Mouse (Mus musculus) ES-Bruce4 (cell line): ENCODE results near the gene Calhm2. TPM values are rescaled to one million over a fixed set of nuclear protein-coding genes. Genes with fewer than 3 reads are reported as not detected.
A peak's percentile ranks its signal among the peaks of the same experiment; 100 is the strongest.

Experiments
- H3K27ac ChIP-seq: 2 replicates; pipeline ENCODE4 v1.5.1; 2012; ENCODE audit warnings: low read length, inconsistent platforms; ENCODE audit not compliant: insufficient read depth
- H3K27me3 ChIP-seq: 2 replicates; pipeline ENCODE4 v1.6.1; 2012; ENCODE audit warnings: mild to moderate bottlenecking, low read length, inconsistent platforms; ENCODE audit not compliant: control insufficient read depth, poor library complexity, insufficient read depth, severe bottlenecking
- H3K36me3 ChIP-seq: 2 replicates; pipeline ENCODE4 v1.6.1; 2012; ENCODE audit warnings: inconsistent platforms, mild to moderate bottlenecking, low read length, moderate library complexity; ENCODE audit not compliant: control insufficient read depth, poor library complexity, insufficient read depth, severe bottlenecking
- H3K4me1 ChIP-seq: one replicate; pipeline ENCODE4 v1.8.1; 2011; ENCODE audit warnings: low read length; ENCODE audit not compliant: control insufficient read depth, insufficient read depth
- H3K4me3 ChIP-seq: 2 replicates; pipeline ENCODE4 v1.5.1; 2011; ENCODE audit warnings: low read depth, mild to moderate bottlenecking, low read length
- H3K9ac ChIP-seq: 2 replicates; pipeline ENCODE4 v1.6.1; 2012; ENCODE audit warnings: low read depth, mild to moderate bottlenecking, inconsistent platforms; ENCODE audit not compliant: poor library complexity, severe bottlenecking
- H3K9me3 ChIP-seq: replicated peaks from 2 replicates; pipeline ENCODE4 v1.6.1; 2012; ENCODE audit warnings: mild to moderate bottlenecking, low read length, inconsistent platforms; ENCODE audit not compliant: control insufficient read depth, poor library complexity, insufficient read depth, severe bottlenecking
- CTCF ChIP-seq: IDR thresholded peaks from one replicate; pipeline ENCODE4 v1.8.1; 2011; ENCODE audit warnings: low read depth, low read length
- EP300 ChIP-seq: IDR thresholded peaks from 2 replicates; pipeline ENCODE4 v1.6.1; 2011; ENCODE audit warnings: low read depth, low read length; ENCODE audit not compliant: insufficient read depth
- POLR2A ChIP-seq: IDR thresholded peaks from one replicate; pipeline ENCODE4 v1.8.1; 2011; ENCODE audit warnings: low read length; ENCODE audit not compliant: insufficient read depth
- polyA plus RNA-seq: library from polyadenylated mRNA; stranded (reverse); fragments of >200 nt; gene quantifications from 2 replicates; pipeline ENCODE4 v1.2.4, GENCODE M21; 2011; ENCODE audit warnings: low read depth; ENCODE audit not compliant: missing spikeins, insufficient read depth, insufficient read length

Calhm2 gene
- polyA plus RNA-seq, 1 experiment, result 0.90 TPM

DNA sequence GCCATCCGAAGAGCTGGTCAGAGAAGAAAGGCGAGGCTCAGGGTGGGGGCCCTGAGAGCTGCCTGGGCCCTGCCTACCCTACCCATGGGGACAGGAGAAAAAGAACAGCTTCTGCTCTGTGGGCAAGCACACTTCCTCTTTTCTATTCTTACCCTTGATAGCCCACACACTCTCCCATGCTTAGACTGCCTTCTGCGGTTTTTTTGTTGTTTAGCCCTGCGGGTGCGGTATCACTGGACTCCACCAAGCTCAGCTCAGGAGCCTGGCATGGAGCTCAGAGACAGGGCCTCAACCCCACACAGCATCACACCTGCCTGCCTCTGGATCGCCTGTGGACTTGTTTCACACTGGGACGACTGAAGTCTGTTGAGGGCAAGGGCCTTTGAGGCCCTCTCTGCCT, 4.9 kb downstream of the Calhm2 start:
- H3K4me1 ChIP-seq, result peaks cover 6% of the 10 kb centered on the region
- no peaks in the 10 kb centered on the region for H3K27me3 ChIP-seq
- TF ChIP-seq CTCF (no peak), EP300 (no peak), POLR2A (no peak)
- no peak overlapping the region for H3K4me3 ChIP-seq
- H3K9ac ChIP-seq, result no peak overlapping the region
- H3K36me3 ChIP-seq, result peaks cover 29% of the 10 kb centered on the region
- no peaks in the 10 kb centered on the region for H3K9me3 ChIP-seq
- H3K27ac ChIP-seq, result no peak overlapping the region

DNA sequence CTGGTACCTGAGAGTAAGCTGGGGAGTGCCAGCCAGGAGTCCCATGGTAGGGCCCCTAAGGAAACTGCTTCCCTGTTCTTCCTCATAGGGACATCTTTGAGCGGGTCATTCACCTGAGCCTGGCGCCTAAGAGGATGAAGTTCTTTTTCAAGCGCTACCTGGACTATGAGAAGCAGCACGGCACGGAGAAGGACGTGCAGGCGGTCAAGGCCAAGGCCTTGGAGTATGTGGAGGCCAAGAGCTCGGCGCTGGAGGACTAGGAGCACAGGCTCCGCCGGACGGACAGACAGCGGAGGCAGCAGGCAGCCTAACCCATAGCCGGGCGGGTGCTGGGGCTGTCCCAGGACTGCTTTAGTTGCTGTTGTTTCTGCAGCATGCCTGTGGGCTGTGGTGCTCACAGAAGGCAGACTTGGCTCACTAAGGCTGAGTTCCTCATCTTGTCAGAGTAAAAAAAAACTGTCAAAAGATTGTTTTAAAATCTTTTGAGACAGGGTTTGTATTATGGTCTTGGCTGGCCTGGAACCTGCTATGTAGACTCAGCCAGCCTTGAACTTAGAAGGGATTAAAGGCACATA, 7.5 kb downstream of the Calhm2 start:
- no peak for TF ChIP-seq CTCF
- TF ChIP-seq EP300, result no peak
- no peak for TF ChIP-seq POLR2A
- no peaks in the 10 kb centered on the region for H3K27me3 ChIP-seq
- H3K9ac ChIP-seq, result no peak overlapping the region
- H3K4me3 ChIP-seq, result peak overlapping the region; percentile 32; the same call in 1 of the 2 replicates
- no peaks in the 10 kb centered on the region for H3K9me3 ChIP-seq
- H3K4me1 ChIP-seq, result no peaks in the 10 kb centered on the region
- no peak overlapping the region for H3K27ac ChIP-seq
- peaks cover 47% of the 10 kb centered on the region for H3K36me3 ChIP-seq

GRCm38 (mm10) chr19:47128835-47129234, 9.3 kb downstream of the Calhm2 start:
- no peak overlapping the region for H3K27ac ChIP-seq
- no peak overlapping the region for H3K4me3 ChIP-seq
- H3K9me3 ChIP-seq, result no peaks in the 10 kb centered on the region
- no peaks in the 10 kb centered on the region for H3K27me3 ChIP-seq
- no peak overlapping the region for H3K9ac ChIP-seq
- H3K4me1 ChIP-seq, result no peaks in the 10 kb centered on the region
- TF ChIP-seq CTCF (no peak), EP300 (no peak), POLR2A (no peak)
- H3K36me3 ChIP-seq, result peaks cover 54% of the 10 kb centered on the region

GRCm38 (mm10) chr19:47128164-47128563, 9.9 kb downstream of the Calhm2 start:
- TF ChIP-seq POLR2A (no peak), EP300 (no peak), CTCF (no peak)
- peaks cover 55% of the 10 kb centered on the region for H3K36me3 ChIP-seq
- no peak overlapping the region for H3K4me3 ChIP-seq
- no peaks in the 10 kb centered on the region for H3K27me3 ChIP-seq
- H3K4me1 ChIP-seq, result no peaks in the 10 kb centered on the region
- no peak overlapping the region for H3K27ac ChIP-seq
- no peaks in the 10 kb centered on the region for H3K9me3 ChIP-seq
- no peak overlapping the region for H3K9ac ChIP-seq

GRCm38 (mm10) chr19:47122802-47123201, 15.3 kb downstream of the Calhm2 start:
- Histone ChIP-seq H3K4me1 (no peaks in the 10 kb centered on the region), H3K36me3 (peaks cover 42% of the 10 kb centered on the region), H3K9me3 (no peaks in the 10 kb centered on the region), H3K4me3 (no peak overlapping the region), H3K27ac (no peak overlapping the region), H3K9ac (no peak overlapping the region), H3K27me3 (no peaks in the 10 kb centered on the region)
- TF ChIP-seq CTCF (peak; percentile 75), EP300 (no peak), POLR2A (no peak)

DNA sequence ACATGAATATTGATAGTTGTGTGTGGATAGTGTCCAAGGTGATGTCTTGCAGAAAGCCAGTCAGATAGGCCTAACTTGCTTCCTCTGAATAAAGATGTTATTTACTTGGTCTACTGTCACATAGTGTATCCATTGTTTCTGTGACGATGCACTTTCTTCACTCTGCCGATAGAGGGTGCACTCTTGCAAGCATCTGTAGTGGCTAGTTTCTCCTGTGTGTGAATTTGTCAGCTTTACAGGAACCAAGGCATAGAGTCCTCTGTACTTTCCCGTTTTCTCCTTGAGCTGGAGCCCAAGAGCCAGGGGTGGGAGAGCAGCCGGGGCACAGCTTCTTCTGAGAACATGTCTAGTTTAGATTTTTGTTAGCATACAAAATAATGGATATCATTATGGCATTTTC, 17.0 kb downstream of the Calhm2 start:
- no peak overlapping the region for H3K9ac ChIP-seq
- no peaks in the 10 kb centered on the region for H3K4me1 ChIP-seq
- H3K27me3 ChIP-seq, result no peaks in the 10 kb centered on the region
- H3K4me3 ChIP-seq, result no peak overlapping the region
- TF ChIP-seq EP300, result no peak
- TF ChIP-seq CTCF, result peak; percentile 44
- TF ChIP-seq POLR2A, result no peak
- no peaks in the 10 kb centered on the region for H3K9me3 ChIP-seq
- H3K36me3 ChIP-seq, result peaks cover 46% of the 10 kb centered on the region
- no peak overlapping the region for H3K27ac ChIP-seq
